Mouse (Mus musculus): ENCODE data around the gene Rora.

The Rora gene

GRCm38 (mm10) chr9:69303346-69303944 lies 649.9 kb downstream of the Rora start:
- in situ Hi-C loops (cut with MboI, MseI): no loop called here

DNA sequence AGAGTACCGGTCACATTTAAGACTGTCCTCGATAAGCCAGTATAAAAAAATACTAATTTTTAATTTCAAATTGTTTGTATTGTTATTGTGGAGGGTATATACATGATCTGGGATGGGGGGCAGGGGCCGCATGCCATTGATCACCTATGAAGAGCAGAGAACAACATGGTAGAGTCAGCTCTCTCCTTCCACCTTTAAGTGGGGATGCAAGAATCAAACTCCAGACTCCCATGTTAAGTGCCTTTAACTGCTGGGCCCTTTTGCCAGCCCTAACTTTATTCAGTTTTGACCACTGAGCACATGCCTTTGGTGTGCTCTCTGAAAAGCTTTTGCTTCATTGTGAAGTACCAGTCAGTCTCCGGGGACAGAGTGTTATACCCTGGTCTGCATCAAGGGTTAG lies 650.4 kb downstream of the Rora start:
- in situ Hi-C loops (cut with MboI, MseI): no loop called here

DNA sequence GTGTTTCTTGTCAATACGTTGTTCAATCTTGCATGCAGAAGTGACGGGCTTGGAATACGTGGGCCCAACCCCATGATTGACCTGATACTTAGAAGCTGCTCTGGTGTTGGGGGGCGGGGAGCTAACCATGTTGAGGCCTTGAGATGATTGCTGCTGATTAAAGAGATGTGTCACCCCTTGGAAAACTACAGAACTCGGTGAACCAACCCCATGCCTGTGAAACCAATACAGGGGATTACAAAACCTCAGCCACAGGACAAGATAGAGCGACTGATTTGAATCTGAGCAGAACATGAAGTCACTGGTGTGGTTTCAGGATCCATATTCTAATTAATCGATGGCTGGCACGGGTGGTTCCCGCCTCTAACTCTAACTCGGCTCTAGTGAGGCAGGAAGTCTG lies 650.9 kb downstream of the Rora start:
- in situ Hi-C loops (cut with MboI, MseI): no loop called here

DNA sequence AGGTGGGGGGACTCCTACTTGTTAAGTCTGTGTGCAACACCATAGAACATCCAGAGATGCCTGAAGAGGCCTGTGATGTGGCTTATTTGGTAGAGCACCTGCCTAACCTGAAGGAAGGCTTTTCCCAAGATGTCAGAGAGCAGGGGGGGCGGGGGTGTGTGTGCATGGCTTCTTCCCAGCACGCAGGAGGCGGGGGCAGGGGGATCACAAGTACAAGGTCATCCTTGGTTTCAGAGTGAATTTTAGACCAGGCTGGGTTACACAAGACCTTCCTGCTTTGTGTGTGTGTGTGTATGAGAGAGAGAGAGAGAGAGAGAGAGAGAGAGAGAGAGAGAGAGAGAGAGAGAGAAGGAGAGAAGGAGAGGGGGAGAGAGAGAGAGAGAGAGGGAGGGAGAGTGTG lies 651.4 kb downstream of the Rora start:
- in situ Hi-C loops (cut with MboI, MseI): no loop called here

DNA sequence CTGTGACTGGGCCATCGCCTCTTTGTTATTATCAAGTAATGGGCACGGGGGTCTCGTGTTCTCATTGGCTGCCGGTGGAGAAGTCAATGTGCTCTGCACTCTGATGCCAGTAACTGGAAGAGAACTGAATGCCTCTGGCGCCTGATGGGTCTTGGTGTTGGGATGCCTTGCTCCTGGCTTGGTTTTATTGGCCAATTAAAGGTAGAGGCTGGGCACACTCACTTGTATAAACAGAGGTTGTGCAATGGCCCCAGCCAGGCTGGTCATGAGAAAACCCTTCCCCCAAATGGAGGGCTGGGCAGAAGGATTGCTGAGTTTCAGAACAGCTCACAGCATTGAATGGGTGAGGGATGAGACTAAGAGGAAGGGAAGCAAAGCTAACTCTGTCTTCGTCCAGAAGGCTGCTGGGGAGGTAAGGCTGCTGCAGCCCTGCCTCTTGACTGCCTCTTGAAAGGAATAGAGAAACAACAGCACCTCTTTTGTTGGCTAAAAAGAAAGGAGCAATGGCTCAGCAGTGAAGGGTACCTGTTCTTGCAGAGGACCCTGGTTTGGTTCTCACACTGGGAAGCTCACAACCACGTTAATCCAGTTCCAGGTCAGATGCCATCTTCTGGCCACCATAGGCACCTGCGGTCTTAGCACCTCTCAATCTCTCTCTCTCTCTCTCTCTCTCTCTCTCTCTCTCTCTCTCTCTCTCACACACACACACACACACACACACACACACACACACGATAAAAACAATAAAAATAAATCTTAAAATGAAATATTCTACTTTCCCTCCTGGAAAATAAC lies 653.3 kb downstream of the Rora start:
- in situ Hi-C loops (cut with MboI, MseI): no loop called here

DNA sequence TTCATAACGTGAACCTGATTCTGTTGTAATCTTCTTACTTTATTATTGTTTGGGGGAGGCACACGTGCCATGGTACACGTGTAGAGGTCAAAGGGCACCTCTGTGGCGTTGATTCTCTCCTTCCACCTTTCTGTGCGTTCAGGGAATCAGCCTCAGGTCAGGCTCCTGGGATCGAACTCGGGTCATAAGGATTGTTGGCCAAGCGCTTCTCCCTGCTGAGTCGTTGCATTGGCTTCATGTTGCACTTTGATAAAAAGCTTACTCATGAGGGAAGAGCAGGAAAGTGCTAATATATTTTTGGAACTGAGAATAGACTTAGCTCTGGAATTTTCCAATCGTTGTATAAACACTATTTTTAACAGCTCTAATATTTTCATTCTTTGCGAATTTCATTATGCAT lies 654.4 kb downstream of the Rora start:
- in situ Hi-C loops (cut with MboI, MseI): no loop called here

- in situ Hi-C loops (cut with MboI, MseI): no loop called here
Observed at GRCm38 (mm10) chr9:69310524-69310923, 656.9 kb downstream of the Rora start.

GRCm38 (mm10) chr9:69313297-69313696 lies 659.7 kb downstream of the Rora start:
- in situ Hi-C loops (cut with MboI, MseI): no loop called here

GRCm38 (mm10) chr9:69314451-69315210 lies 661.0 kb downstream of the Rora start:
- in situ Hi-C loops (cut with MboI, MseI): no loop called here

DNA sequence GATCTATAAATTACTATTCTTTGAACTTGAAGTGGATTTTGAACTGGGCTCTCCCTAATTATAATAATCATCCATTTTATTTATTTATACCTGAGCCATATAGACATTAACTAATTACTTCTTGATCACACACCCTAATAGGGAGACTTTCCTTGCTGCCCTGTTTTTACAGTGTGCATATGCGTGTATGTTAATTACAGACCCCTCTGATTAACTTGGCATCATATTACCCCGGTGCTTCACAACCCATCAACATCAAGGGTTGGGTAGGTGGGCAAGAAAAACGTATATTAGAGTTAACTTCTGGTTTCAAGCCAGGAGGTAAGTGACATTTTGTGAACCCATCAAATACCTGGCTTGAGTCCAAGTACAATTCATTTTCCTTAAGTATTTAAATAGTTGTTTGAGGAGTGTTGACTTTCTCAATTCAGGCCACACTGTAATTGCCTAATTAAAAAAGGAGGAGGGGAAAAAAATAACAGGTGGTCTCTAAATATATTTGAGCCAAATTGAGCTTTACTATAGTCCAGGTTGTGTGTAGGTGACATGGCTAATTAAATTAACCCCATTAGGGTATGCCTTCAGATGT lies 664.0 kb downstream of the Rora start:
- in situ Hi-C loops (cut with MboI, MseI): no loop called here

- in situ Hi-C loops (cut with MboI, MseI): no loop called here
Observed at GRCm38 (mm10) chr9:69319434-69319833, 665.8 kb downstream of the Rora start.

DNA sequence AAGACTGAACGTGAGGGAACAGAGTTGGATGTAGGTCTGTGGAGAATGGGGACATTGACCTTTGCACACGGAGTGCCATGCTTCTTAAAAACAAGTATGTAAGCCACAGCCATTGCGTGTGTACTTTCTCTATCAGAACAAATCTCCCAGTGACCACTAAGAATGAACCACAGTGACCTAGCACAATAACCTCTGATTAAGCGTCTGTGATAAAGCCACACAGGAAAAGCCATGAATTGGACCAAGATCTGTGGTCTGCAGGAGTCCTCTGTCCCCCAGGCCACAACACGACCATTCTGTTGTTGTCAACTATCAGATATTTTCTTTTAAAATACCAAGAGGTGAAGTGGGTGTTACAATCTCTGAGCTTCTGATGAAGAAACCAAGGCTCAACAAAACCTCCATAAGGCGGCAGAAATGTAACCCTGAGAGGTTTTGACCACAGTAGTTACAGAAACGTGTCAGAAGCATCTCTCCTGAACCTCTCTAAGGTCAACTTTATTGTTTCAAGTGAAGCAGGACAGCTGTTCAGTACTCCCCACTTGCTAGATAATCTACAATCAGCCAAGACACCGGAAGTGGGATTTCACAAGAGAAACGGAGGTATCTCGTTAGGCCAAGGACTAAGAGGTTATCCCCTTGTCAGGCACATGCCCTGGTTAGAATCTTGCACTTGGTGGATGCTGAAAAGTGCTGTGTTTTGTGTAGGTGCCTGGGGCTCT lies 666.5 kb downstream of the Rora start:
- in situ Hi-C loops (cut with MboI, MseI): no loop called here

DNA sequence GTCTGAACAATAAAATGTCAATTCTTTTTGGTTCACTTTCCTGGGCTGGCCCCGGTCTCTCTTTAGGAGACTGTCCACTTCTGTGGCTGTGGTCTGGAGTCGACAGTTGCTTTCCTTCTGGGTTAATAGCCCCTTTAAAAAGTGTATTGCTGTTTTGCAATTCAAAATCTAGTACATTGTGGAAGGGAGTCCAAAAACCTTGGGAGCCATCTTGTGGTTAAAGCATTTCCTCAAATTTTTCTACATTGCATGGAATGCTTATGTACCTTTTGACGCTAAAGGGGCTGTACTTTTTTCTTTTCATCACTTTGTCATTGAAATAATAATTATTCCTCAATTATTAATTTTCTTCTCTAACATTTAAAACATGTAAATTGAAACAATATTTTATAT lies 667.0 kb downstream of the Rora start:
- in situ Hi-C loops (cut with MboI, MseI): no loop called here

DNA sequence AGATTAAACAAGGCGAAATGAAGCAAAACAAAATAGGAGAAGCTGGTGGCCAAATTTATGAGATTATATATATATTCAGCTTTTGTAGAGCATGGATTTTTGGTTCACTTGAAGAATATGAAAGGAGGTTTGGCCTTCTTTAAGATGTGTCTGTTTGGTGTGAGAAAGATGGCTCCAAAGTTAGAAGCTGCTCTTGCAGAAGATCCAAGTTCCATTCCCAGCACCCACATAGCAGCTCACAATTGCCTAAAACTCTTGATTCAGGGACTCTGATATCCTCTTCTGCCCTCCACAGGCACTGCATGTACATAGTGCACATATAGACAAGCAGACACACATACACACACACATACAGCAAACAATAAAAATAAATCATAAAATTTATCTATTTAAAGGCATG lies 668.4 kb downstream of the Rora start:
- in situ Hi-C loops (cut with MboI, MseI): no loop called here

DNA sequence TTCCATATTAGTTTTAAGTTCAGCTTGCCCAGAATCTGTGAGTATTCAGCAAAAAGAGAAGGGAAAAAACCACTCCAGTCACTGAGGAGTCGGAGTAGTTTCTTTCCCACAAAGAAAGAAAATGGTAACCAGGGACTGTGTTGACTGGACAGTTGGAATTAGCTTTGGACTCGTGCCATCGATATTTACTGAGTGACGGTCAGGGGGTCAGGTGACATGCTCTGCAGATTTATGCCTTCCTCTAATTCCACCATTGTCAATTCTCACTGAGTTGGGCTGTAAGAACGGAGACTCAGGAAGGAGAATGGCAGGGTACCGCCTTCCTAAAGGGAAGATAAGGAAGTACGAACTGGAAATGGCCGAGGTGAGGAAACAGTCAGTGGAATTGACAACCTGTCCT lies 670.2 kb downstream of the Rora start:
- in situ Hi-C loops (cut with MboI, MseI): no loop called here

GRCm38 (mm10) chr9:69327077-69327476 lies 673.5 kb downstream of the Rora start:
- in situ Hi-C loops (cut with MboI, MseI): no loop called here

DNA sequence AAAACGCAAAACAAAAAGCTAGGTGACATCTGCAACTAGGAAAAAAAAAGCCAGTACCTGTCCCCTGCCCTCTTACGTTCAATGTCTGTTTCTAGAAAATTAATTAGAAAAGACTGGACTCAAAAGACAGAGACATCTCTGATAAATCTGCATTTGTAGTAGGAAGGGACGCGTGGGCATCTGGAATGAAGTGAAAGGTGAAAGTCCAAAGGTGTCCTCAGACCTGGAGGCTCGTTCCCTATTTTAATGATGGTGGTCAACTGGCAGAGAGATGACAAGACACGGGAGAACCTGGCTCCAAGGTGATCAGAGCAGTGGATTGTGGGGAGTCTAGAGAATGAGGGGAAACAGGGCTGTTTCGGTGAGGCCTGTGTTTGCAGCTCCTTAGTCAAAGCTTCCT lies 674.0 kb downstream of the Rora start:
- in situ Hi-C loops (cut with MboI, MseI): no loop called here

- in situ Hi-C loops (cut with MboI, MseI): no loop called here
Observed at GRCm38 (mm10) chr9:69331790-69332189, 678.2 kb downstream of the Rora start.

DNA sequence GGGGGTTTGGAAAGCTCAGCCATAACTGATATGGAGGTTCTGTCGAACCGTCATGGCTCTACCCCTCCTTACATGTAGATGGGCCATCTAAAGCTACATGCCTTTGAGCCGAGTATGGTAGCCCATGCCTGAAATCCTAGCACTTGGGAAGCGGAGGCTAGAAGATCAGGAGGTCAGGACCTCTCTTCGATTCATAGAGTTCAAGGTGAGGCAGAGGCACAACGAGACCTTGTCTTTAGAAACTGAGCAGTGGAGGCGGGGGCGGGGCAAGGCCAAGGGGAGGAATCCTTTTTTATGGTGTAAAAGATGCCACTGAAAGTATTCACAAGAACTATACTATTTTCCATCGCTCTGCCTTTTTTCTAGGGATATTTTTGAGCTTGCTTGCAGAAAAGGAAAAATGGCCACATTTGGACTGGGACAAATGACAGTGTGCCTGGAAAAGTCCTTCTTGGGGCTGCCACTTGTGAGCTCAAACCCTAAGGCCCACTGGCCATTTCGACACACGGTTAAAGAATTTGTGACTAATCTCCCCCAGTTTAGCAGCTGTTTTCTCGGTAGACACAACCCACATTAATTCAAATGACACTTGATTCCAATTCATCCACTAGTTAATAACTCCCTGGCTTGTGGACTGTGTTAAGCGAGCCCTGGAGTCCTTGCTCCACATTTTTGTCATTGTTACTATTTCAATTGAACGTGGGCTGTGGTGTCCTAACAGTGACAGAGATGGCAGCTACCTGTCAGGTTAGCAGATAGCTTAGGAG lies 679.4 kb downstream of the Rora start:
- in situ Hi-C loops (cut with MboI, MseI): no loop called here

- in situ Hi-C loops (cut with MboI, MseI): no loop called here
Observed at GRCm38 (mm10) chr9:69333654-69334053, 680.1 kb downstream of the Rora start.

GRCm38 (mm10) chr9:69334106-69334505 lies 680.5 kb downstream of the Rora start:
- in situ Hi-C loops (cut with MboI, MseI): no loop called here
